Mouse (Mus musculus): Measurements from ENCODE around the gene Kif6.

- TF ChIP-seq CTCF (IDR thresholded peaks at IDR 0.05; ENCODE audit: low read depth) = no peak
- no peak for TF ChIP-seq EP300 (IDR thresholded peaks at IDR 0.05; ENCODE audit: low read depth)
Observed at GRCm38 (mm10) chr17:49779066-49779465, 164.1 kb downstream of the Kif6 start.
